Mouse (Mus musculus) stomach, postnatal 0 days (tissue): ENCODE results near the gene Hdac7. TPM values are rescaled to one million over a fixed set of nuclear protein-coding genes. Genes with fewer than 3 reads are reported as not detected.
A peak's percentile ranks its signal among the peaks of the same experiment; 100 is the strongest.

Experiments
- ATAC-seq: fragments of 200-750 bp; cut with Nextera tagmentation; 2 replicates; pipeline ENCODE4 v1.8.0; 2017; ENCODE audit not compliant: low FRiP score, low TSS enrichment
- DNase-seq: peaks from one replicate; pipeline ENCODE4 v3.0.0-alpha.2; 2016; ENCODE audit warnings: low spot score
- H3K27ac ChIP-seq: fragments of 300-500 bp; sonication (generic); replicated peaks from 2 replicates; pipeline ENCODE4 v1.5.1; 2014; ENCODE audit warnings: mild to moderate bottlenecking, control low read depth
- H3K27me3 ChIP-seq: fragments of 300-500 bp; sonication (generic); 2 replicates; pipeline ENCODE4 v1.6.1; 2014; ENCODE audit warnings: low read length; ENCODE audit not compliant: control insufficient read depth, insufficient read depth
- H3K36me3 ChIP-seq: fragments of 300-500 bp; sonication (generic); 2 replicates; pipeline ENCODE4 v1.6.1; 2014; ENCODE audit warnings: low read length, mixed read lengths; ENCODE audit not compliant: control insufficient read depth, insufficient read depth
- H3K4me1 ChIP-seq: fragments of 300-500 bp; sonication (generic); replicated peaks from 2 replicates; pipeline ENCODE4 v1.6.1; 2014; ENCODE audit warnings: antibody characterized with exemption; ENCODE audit not compliant: control insufficient read depth, insufficient read depth
- H3K4me2 ChIP-seq: fragments of 300-500 bp; sonication (generic); replicated peaks from 2 replicates; pipeline ENCODE4 v1.6.1; 2014; ENCODE audit warnings: low read depth, mild to moderate bottlenecking, control low read depth, moderate library complexity
- H3K4me3 ChIP-seq: fragments of 300-500 bp; sonication (generic); 2 replicates; pipeline ENCODE4 v1.5.1; 2014; ENCODE audit warnings: low read depth, low read length, control low read depth
- H3K9ac ChIP-seq: fragments of 300-500 bp; sonication (generic); 2 replicates; pipeline ENCODE4 v1.6.1; 2014; ENCODE audit warnings: mild to moderate bottlenecking, low read length, control low read depth, mixed read lengths
- H3K9me3 ChIP-seq: fragments of 300-500 bp; sonication (generic); 2 replicates; pipeline ENCODE4 v1.6.1; 2016; ENCODE audit warnings: low read length; ENCODE audit not compliant: control insufficient read depth
- CTCF ChIP-seq: IDR thresholded peaks from 2 replicates; pipeline ENCODE4 v1.5.1; 2016; ENCODE audit warnings: antibody characterized with exemption, low read depth, mild to moderate bottlenecking, moderate library complexity
- EP300 ChIP-seq: optimal IDR thresholded peaks from 2 replicates; pipeline ENCODE3; 2016; ENCODE audit warnings: antibody characterized with exemption
- WGBS: fragments of 180-500 bp; shearing (Covaris S2); extraction: QIAGEN DNeasy Blood & Tissue Kit; methylation state at CpG from one replicate; pipeline ENCODE4 v1.1.7; 2014; 5-methylcytosine and 5-hydroxymethylcytosine counted together
- polyA plus RNA-seq: library from polyadenylated mRNA; unstranded; fragments of >200 nt; fragmentation: Nextera tagmentation; extraction: Ambion mirVana; gene quantifications from 2 replicates; pipeline ENCODE4 v1.2.1, GENCODE M21; 2015

The Hdac7 gene
- polyA plus RNA-seq, 1 experiment from 2014 or later = 8.0 TPM

DNA sequence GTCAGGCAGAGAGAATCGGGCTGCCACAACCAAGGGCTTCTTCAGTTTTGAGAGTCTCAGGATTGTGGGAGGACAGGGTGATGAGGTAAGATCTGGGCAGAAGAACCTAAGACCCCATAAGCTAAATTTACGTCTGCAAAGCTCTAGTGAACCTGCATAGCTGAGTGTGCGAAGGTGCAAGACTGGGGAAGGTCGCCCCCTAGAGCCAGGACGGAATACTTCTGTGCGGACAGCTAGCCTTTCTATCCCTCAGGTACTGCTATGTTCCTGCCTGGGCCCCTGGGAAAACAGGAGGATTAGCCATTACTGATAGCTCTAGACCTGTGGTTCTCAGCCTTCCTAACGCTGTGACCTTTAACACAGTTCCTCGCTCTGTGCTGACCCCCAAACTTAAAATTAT, 67.8 kb downstream of the Hdac7 start:
- DNase-seq = peak; percentile 82
- no peaks in the 10 kb centered on the region for H3K36me3 ChIP-seq
- TF ChIP-seq CTCF (peak; percentile 86), EP300 (no peak)
- no peaks in the 10 kb centered on the region for H3K27me3 ChIP-seq
- WGBS = 13% methylated on average over 8 of the region's 8 CpGs
- H3K9ac ChIP-seq = no peak overlapping the region
- 0 out of 2 replicates have a peak, but pooled peaks cover 2% of the 10 kb centered on the region for H3K4me1 ChIP-seq
- no peak overlapping the region for H3K4me2 ChIP-seq
- no peak overlapping the region for H3K4me3 ChIP-seq
- H3K27ac ChIP-seq = no peak overlapping the region
- ATAC-seq = peak; percentile 52; the same call in 1 of the 2 replicates
- no peaks in the 10 kb centered on the region for H3K9me3 ChIP-seq

DNA sequence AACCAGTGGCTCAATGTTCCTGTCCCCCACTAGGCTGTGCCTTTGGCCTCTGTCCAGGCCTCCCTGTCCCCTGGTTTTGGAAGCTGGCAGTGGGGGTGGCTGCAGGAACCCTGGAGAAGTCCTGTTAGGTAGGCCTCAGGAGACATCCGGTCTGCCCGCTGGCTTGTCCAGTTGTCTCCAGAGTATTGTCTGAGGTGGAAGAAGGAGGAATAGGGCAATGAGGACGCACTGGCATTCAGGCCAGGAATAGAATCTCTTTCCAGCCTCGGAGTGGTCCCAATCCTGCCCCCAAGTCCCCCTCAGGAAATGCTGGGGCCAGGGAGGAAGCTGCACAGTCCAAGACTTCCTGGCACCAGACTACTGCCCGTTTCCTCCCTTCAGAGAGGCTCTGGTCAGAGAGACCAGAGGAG, 70.3 kb downstream of the Hdac7 start:
- Histone ChIP-seq H3K4me1 (0 out of 2 replicates have a peak, but pooled peaks cover 2% of the 10 kb centered on the region), H3K36me3 (no peaks in the 10 kb centered on the region), H3K9ac (no peak overlapping the region), H3K4me2 (no peak overlapping the region), H3K27me3 (no peaks in the 10 kb centered on the region), H3K27ac (peak overlapping the region; percentile 53), H3K9me3 (no peaks in the 10 kb centered on the region), H3K4me3 (no peak overlapping the region)
- no peak for DNase-seq
- TF ChIP-seq CTCF = no peak
- TF ChIP-seq EP300 = no peak
- 61% methylated on average over 5 of the region's 5 CpGs for WGBS
- ATAC-seq = no peak

DNA sequence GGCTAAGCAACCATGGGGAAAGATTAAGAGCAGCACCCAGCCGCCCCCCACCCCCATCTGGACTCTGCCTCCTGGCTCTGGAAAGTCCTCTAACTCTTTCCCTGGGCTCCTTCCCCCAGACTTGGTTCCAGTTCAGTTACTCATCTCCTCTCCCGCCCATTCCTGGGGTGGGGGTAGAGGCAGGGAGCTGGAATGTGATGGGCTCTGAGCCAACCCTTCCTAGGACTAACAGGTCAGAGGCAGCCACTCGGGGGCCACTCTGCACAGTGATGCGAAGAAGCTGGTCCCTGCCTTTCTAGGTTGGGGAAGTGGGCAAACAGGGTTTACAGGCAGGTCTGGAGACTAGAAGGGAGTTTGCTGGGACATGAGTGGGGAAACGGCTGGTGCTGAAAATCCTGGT, 71.2 kb downstream of the Hdac7 start:
- DNase-seq = peak; percentile 58
- TF ChIP-seq EP300 (no peak), CTCF (no peak)
- H3K4me2 ChIP-seq = no peak overlapping the region

DNA sequence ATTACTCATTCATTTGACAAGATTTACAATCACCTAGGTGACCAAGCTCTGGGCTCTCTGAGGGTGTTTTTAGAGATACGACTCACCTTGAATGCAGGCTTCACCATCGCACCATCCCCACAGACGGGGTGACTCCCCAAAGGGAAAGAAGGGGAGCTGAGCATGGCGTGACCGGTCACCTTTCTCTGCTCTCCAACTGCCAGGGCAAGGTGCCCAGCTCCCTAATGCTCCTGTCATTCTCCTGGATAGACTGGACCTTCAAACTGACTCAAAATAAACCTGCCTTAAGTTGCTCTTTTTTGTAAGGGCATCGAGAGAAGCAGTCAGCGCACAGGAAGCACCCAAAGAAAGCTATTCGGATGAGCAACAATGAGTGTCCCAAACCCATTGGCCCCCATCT, 74.0 kb downstream of the Hdac7 start:
- Histone ChIP-seq H3K27me3 (0 out of 2 replicates have a peak, but pooled peaks cover 2% of the 10 kb centered on the region), H3K9me3 (no peaks in the 10 kb centered on the region), H3K4me1 (peaks cover 7% of the 10 kb centered on the region; the same call in 1 of the 2 replicates), H3K36me3 (no peaks in the 10 kb centered on the region), H3K9ac (no peak overlapping the region), H3K27ac (no peak overlapping the region), H3K4me3 (no peak overlapping the region), H3K4me2 (no peak overlapping the region)
- TF ChIP-seq EP300 = no peak
- no peak for TF ChIP-seq CTCF
- WGBS = 81% methylated on average over 8 of the region's 8 CpGs
- DNase-seq = no peak
- ATAC-seq = no peak

More for the DNA sequence above, 71.2 kb downstream of the Hdac7 start:
- Histone ChIP-seq H3K9ac (no peak overlapping the region), H3K27ac (peak overlapping the region; percentile 56; the same call in 1 of the 2 replicates), H3K4me1 (peaks cover 2% of the 10 kb centered on the region; the same call in 1 of the 2 replicates), H3K9me3 (no peaks in the 10 kb centered on the region), H3K4me3 (no peak overlapping the region), H3K36me3 (no peaks in the 10 kb centered on the region), H3K27me3 (no peaks in the 10 kb centered on the region)
- peak; percentile 48; the same call in 1 of the 2 replicates for ATAC-seq
- WGBS = 10% methylated on average over 5 of the region's 5 CpGs

DNA sequence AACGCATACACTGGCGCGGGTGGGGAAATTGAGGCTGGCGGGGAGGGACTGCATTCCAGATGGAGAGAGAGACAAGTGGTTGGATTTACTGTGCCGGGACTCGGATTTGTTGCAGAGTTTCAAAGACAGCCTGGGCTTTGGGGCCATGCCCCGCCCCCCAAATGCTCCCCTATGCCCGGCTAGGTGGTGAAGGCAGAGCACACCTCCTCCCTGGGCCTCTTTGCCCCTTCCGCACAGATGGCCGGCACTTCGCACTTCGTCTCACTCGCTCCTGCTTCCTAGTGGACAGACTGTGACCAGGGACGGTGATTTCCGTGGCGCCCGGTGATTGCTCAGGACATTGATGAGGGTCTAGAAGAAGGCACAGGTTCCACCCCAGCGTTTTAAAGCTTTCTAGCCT, 76.1 kb downstream of the Hdac7 start:
- H3K4me2 ChIP-seq = peak overlapping the region; percentile 89
- peak; percentile 64 for DNase-seq
- H3K9ac ChIP-seq = peak overlapping the region; percentile 66
- H3K4me1 ChIP-seq = peaks cover 5% of the 10 kb centered on the region; the same call in 1 of the 2 replicates
- WGBS = 3% methylated on average over 18 of the region's 18 CpGs
- 0 out of 2 replicates have a peak, but pooled peaks cover 2% of the 10 kb centered on the region for H3K27me3 ChIP-seq
- H3K27ac ChIP-seq = peak overlapping the region; percentile 80
- no peaks in the 10 kb centered on the region for H3K9me3 ChIP-seq
- TF ChIP-seq EP300 (no peak), CTCF (peak; percentile 52)
- H3K4me3 ChIP-seq = peak overlapping the region; percentile 50
- no peaks in the 10 kb centered on the region for H3K36me3 ChIP-seq
- ATAC-seq = peak; percentile 59

DNA sequence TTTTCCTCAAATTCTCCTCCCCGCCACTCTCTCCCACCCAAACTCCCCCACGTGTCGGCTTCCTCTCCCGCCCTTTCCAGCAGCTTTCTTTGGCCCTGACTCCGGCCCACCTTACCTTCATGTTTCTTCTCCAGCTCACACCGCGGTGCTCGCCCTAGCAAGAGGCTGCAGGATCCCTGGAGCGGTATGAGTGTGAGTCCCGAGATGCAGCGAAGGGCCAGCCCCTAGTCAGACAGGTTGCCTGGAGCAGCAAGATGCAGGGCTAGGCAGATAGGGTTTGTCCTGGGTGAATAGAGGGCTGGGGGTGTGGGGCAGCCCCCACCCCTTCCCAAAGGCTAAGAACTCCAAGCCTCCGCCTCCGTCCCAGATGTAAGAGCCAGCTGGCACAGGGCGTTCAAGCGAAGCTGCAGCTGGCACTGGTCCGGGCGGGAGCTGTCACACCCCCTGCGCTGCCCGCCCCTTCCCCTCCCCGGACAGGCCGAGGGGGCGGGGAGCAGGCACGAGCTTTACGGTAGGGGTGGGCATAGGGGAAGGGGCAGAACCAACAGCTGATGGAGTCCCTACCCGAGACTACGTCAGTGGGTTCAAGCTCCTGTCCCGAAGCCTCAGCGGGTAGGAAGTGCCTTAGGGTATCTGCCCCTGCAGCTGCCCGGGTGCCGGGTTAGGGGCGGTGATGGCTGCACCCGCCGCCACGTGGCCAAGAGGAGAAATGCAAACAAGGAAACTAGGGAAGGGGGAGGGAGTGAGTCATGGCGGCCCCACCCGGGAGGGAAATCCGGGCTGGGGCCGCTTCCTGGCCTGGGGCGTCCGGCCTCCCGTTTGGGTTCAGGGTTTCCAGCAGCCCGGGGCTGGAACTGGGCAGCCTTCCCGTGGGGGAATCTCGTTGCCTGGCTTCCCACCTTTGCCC, 76.8 kb downstream of the Hdac7 start, which contains the start of gene Rapgef3:
Gene Rapgef3, minus strand, starts transcription at position 693 of the 907 bp plus-strand sequence.
- TF ChIP-seq EP300 (no peak), CTCF (peak; percentile 76)
- no peaks in the 10 kb centered on the region for H3K36me3 ChIP-seq
- DNase-seq = peak; percentile 85
- peak within 1 kb of the TSS; percentile 66 for H3K9ac ChIP-seq
- H3K4me3 ChIP-seq = peak within 1 kb of the TSS; percentile 50
- H3K9me3 ChIP-seq = no peaks in the 10 kb centered on the region
- WGBS = under 1% methylated on average over 42 of the region's 44 CpGs
- peak; percentile 86 for ATAC-seq
- H3K4me1 ChIP-seq = peaks cover 4% of the 10 kb centered on the region; the same call in 1 of the 2 replicates
- H3K4me2 ChIP-seq = peak within 1 kb of the TSS; percentile 89
- H3K27me3 ChIP-seq = 0 out of 2 replicates have a peak, but pooled peaks cover 2% of the 10 kb centered on the region
- peak within 1 kb of the TSS; percentile 80 for H3K27ac ChIP-seq
